ENCODE assay signal across 8 mouse cellular contexts in genomic region chr3:17794251-17795061, GRCm38 (mm10).
DNase-seq lines count a peak whose midpoint lies in the region; ATAC-seq lines count a peak whose summit lies in the region.

No protein-coding gene starts in this region.

- 0 out of 2 replicates have a peak, but pooled peaks cover 5% of the 10 kb centered on the region for H3K4me1 ChIP-seq in kidney, embryonic 14.5 days (ENCODE audit: control insufficient read depth, insufficient read depth, low read length)
- H3K4me1 ChIP-seq in embryonic facial prominence, embryonic 11.5 days (ENCODE audit: control insufficient read depth, insufficient read depth, low read length) = no peaks in the 10 kb centered on the region
- H3K4me1 ChIP-seq in intestine, embryonic 14.5 days (replicated peaks; ENCODE audit: control insufficient read depth, insufficient read depth, low read length) = no peaks in the 10 kb centered on the region
- peaks cover 3% of the 10 kb centered on the region; the same call in 1 of the 2 replicates for H3K4me1 ChIP-seq in midbrain, embryonic 15.5 days

- H3K27me3 ChIP-seq in kidney, embryonic 14.5 days (ENCODE audit: control insufficient read depth, insufficient read depth, low read length) = peaks cover 80% of the 10 kb centered on the region
- peaks cover 45% of the 10 kb centered on the region for H3K27me3 ChIP-seq in embryonic facial prominence, embryonic 11.5 days (ENCODE audit: control insufficient read depth, insufficient read depth, low read length)
- peaks cover 85% of the 10 kb centered on the region for H3K27me3 ChIP-seq in intestine, embryonic 14.5 days (replicated peaks; ENCODE audit: control insufficient read depth, insufficient read depth, low read length)
- no peaks in the 10 kb centered on the region for H3K27me3 ChIP-seq in midbrain, embryonic 15.5 days (replicated peaks)

- H3K9me3 ChIP-seq in kidney, embryonic 14.5 days (ENCODE audit: control insufficient read depth, low read length) = no peaks in the 10 kb centered on the region
- no peaks in the 10 kb centered on the region for H3K9me3 ChIP-seq in embryonic facial prominence, embryonic 11.5 days (replicated peaks; ENCODE audit: control insufficient read depth, low read length)
- no peaks in the 10 kb centered on the region for H3K9me3 ChIP-seq in intestine, embryonic 14.5 days (ENCODE audit: control insufficient read depth, low read length)
- no peaks in the 10 kb centered on the region for H3K9me3 ChIP-seq in midbrain, embryonic 15.5 days

- H3K9ac ChIP-seq in kidney, embryonic 14.5 days (ENCODE audit: low read depth, low read length) = no peak overlapping the region
- H3K9ac ChIP-seq in embryonic facial prominence, embryonic 11.5 days (replicated peaks; ENCODE audit: low read length) = peak overlapping the region; percentile 55
- H3K9ac ChIP-seq in intestine, embryonic 14.5 days (ENCODE audit: low read length) = no peak overlapping the region
- peak overlapping the region; percentile 98 for H3K9ac ChIP-seq in midbrain, embryonic 15.5 days

- H3K4me3 ChIP-seq in kidney, embryonic 14.5 days (ENCODE audit: low read length) = peak overlapping the region; percentile 22
- H3K4me3 ChIP-seq in embryonic facial prominence, embryonic 11.5 days (ENCODE audit: low read depth, low read length) = peak overlapping the region; percentile 33
- peak overlapping the region; percentile 26 for H3K4me3 ChIP-seq in intestine, embryonic 14.5 days (ENCODE audit: low read depth, low read length)
- peak overlapping the region; percentile 65 for H3K4me3 ChIP-seq in midbrain, embryonic 15.5 days

- no peak for DNase-seq in kidney, adult 11 months
- peak; percentile 34 for DNase-seq in embryonic facial prominence, embryonic 11.5 days (ENCODE audit: low spot score)
- DNase-seq in intestine, embryonic 14.5 days (ENCODE audit: low spot score) = peak; percentile 64
- DNase-seq in urinary bladder, adult 2 months (ENCODE audit: low spot score) = no peak
- DNase-seq in adrenal gland, postnatal 14 days = no peak
- no peak for DNase-seq in lung, postnatal 14 days

- peak overlapping the region; percentile 21 for H3K4me2 ChIP-seq in kidney, embryonic 14.5 days (replicated peaks; ENCODE audit: low read depth, low read length)
- peak overlapping the region; percentile 47 for H3K4me2 ChIP-seq in embryonic facial prominence, embryonic 11.5 days (ENCODE audit: low read depth, low read length)
- H3K4me2 ChIP-seq in intestine, embryonic 14.5 days (ENCODE audit: low read length) = peak overlapping the region; percentile 44
- peak overlapping the region; percentile 92 for H3K4me2 ChIP-seq in midbrain, embryonic 15.5 days

- H3K36me3 ChIP-seq in kidney, embryonic 14.5 days (ENCODE audit: control insufficient read depth, insufficient read depth, low read length) = no peaks in the 10 kb centered on the region
- no peaks in the 10 kb centered on the region for H3K36me3 ChIP-seq in embryonic facial prominence, embryonic 11.5 days (replicated peaks; ENCODE audit: control insufficient read depth, insufficient read depth, low read depth, low read length)
- no peaks in the 10 kb centered on the region for H3K36me3 ChIP-seq in intestine, embryonic 14.5 days (ENCODE audit: control insufficient read depth, insufficient read depth, low read length)
- H3K36me3 ChIP-seq in midbrain, embryonic 15.5 days (replicated peaks) = no peaks in the 10 kb centered on the region

- ATAC-seq in kidney, embryonic 14.5 days (ENCODE audit: low FRiP score, low TSS enrichment) = peak; percentile 40; the same call in 1 of the 2 replicates
- ATAC-seq in embryonic facial prominence, embryonic 11.5 days (replicated peaks; ENCODE audit: insufficient number of reproducible peaks, low FRiP score, low TSS enrichment, low read depth) = no peak; the same call in 1 of the 2 replicates
- ATAC-seq in intestine, embryonic 14.5 days (replicated peaks; ENCODE audit: low FRiP score, low TSS enrichment, low read depth) = no peak
- ATAC-seq in midbrain, embryonic 15.5 days (replicated peaks) = peak; percentile 62

- no peak overlapping the region for H3K27ac ChIP-seq in kidney, embryonic 14.5 days (ENCODE audit: low read depth, low read length)
- H3K27ac ChIP-seq in embryonic facial prominence, embryonic 11.5 days (replicated peaks; ENCODE audit: low read depth, low read length) = peak overlapping the region; percentile 28; the same call in 1 of the 2 replicates
- no peak overlapping the region for H3K27ac ChIP-seq in intestine, embryonic 14.5 days (ENCODE audit: low read depth)
- H3K27ac ChIP-seq in midbrain, embryonic 15.5 days = peak overlapping the region; percentile 93

- WGBS in kidney, embryonic 14.5 days = under 1% methylated on average over 46 of the region's 46 CpGs
- WGBS in embryonic facial prominence, embryonic 11.5 days = under 1% methylated on average over 46 of the region's 46 CpGs
- WGBS in intestine, embryonic 14.5 days = under 1% methylated on average over 46 of the region's 46 CpGs
- WGBS in midbrain, embryonic 15.5 days = under 1% methylated on average over 46 of the region's 46 CpGs

Comparison
In these comparisons a context has a peak if more than half of its experiments do, and no peak if none do; other contexts are left out.
1. ATAC-seq: peak in kidney, embryonic 14.5 days (single experiment) and midbrain, embryonic 15.5 days (single experiment); none in embryonic facial prominence, embryonic 11.5 days (single experiment) and intestine, embryonic 14.5 days (single experiment).
2. H3K27ac ChIP-seq: peak in embryonic facial prominence, embryonic 11.5 days (single experiment) and midbrain, embryonic 15.5 days (single experiment); none in kidney, embryonic 14.5 days (single experiment) and intestine, embryonic 14.5 days (single experiment).
3. H3K4me2 ChIP-seq: peak in every context shown above with its lines; median percentile 92 in midbrain, embryonic 15.5 days; 47 in embryonic facial prominence, embryonic 11.5 days; 44 in intestine, embryonic 14.5 days; 21 in kidney, embryonic 14.5 days.
4. H3K9ac ChIP-seq: peak in embryonic facial prominence, embryonic 11.5 days (single experiment) and midbrain, embryonic 15.5 days (single experiment); none in kidney, embryonic 14.5 days (single experiment) and intestine, embryonic 14.5 days (single experiment).
5. DNase-seq: peak in embryonic facial prominence, embryonic 11.5 days (single experiment) and intestine, embryonic 14.5 days (single experiment); none in kidney, adult 11 months (single experiment), urinary bladder, adult 2 months (single experiment), adrenal gland, postnatal 14 days (single experiment) and lung, postnatal 14 days (single experiment).
6. Peak in every context shown above with its lines, with median percentiles within 50 percentile points of each other: H3K4me3 ChIP-seq.